Mouse (Mus musculus) limb, embryonic 12.5 days (tissue): ENCODE results near the gene Cyb5r4. TPM values are rescaled to one million over a fixed set of nuclear protein-coding genes. Genes with fewer than 3 reads are reported as not detected.
"Not testable (repeated sequence)": the region's sequence is repeated elsewhere in the genome, so short reads cannot be mapped to it uniquely, and the experiment has no call there.

ENCODE experiments used
- ATAC-seq: fragments of 200-750 bp; cut with Nextera tagmentation; 2 replicates; pipeline ENCODE4 v1.8.0; 2017; ENCODE audit warnings: low read depth, moderate TSS enrichment; ENCODE audit not compliant: insufficient number of reproducible peaks, insufficient read depth, low FRiP score, low TSS enrichment
- H3K27ac ChIP-seq: fragments of 300-500 bp; sonication (generic); 2 replicates; pipeline ENCODE4 v1.5.1; 2016; ENCODE audit warnings: mild to moderate bottlenecking, moderate library complexity
- H3K27me3 ChIP-seq: fragments of 300-500 bp; sonication (generic); 2 replicates; pipeline ENCODE4 v1.6.1; 2016; ENCODE audit warnings: mild to moderate bottlenecking, moderate library complexity
- H3K36me3 ChIP-seq: fragments of 300-500 bp; sonication (generic); 2 replicates; pipeline ENCODE4 v1.6.1; 2016; ENCODE audit warnings: mild to moderate bottlenecking, moderate library complexity
- H3K4me1 ChIP-seq: fragments of 300-500 bp; sonication (generic); replicated peaks from 2 replicates; pipeline ENCODE4 v1.6.1; 2016
- H3K4me2 ChIP-seq: fragments of 300-500 bp; sonication (generic); 2 replicates; pipeline ENCODE4 v1.6.1; 2016; ENCODE audit warnings: mild to moderate bottlenecking, moderate library complexity
- H3K4me3 ChIP-seq: fragments of 300-500 bp; sonication (generic); replicated peaks from 2 replicates; pipeline ENCODE4 v1.5.1; 2016; ENCODE audit warnings: mild to moderate bottlenecking
- H3K9ac ChIP-seq: fragments of 300-500 bp; sonication (generic); replicated peaks from 2 replicates; pipeline ENCODE4 v1.6.1; 2016; ENCODE audit warnings: mild to moderate bottlenecking, moderate library complexity
- H3K9me3 ChIP-seq: fragments of 300-500 bp; sonication (generic); 2 replicates; pipeline ENCODE4 v1.6.1; 2016; ENCODE audit warnings: mild to moderate bottlenecking, moderate library complexity
- WGBS: fragments of 180-500 bp; shearing (Covaris S2); methylation state at CpG from one replicate; pipeline ENCODE4 v1.1.7; 2016; 5-methylcytosine and 5-hydroxymethylcytosine counted together
- polyA plus RNA-seq: library from polyadenylated mRNA; unstranded; fragments of >200 nt; fragmentation: Nextera tagmentation; extraction: Ambion mirVana; gene quantifications from 2 replicates; pipeline ENCODE4 v1.2.1, GENCODE M21; 2016

Gene Cyb5r4
- polyA plus RNA-seq, result 51.4 and 57.8 TPM in 2 replicates

GRCm38 (mm10) chr9:87021778-87022523 lies at the start of gene Cyb5r4:
TSS of gene Cyb5r4 (plus strand) at chr9:87022014.
- peak within 1 kb of the TSS; percentile 71 for H3K4me2 ChIP-seq
- peak within 1 kb of the TSS; percentile 71 for H3K9ac ChIP-seq
- no peaks in the 10 kb centered on the region for H3K36me3 ChIP-seq
- peaks cover 11% of the 10 kb centered on the region; the same call in 1 of the 2 replicates for H3K4me1 ChIP-seq
- under 1% methylated on average over 52 of the region's 52 CpGs for WGBS
- peak; percentile 100 for ATAC-seq
- 0 out of 2 replicates have a peak within 1 kb of the TSS, but pooled peaks have one; percentile 41 for H3K27ac ChIP-seq
- no peaks in the 10 kb centered on the region for H3K9me3 ChIP-seq
- peak within 1 kb of the TSS; percentile 86 for H3K4me3 ChIP-seq
- peaks cover 11% of the 10 kb centered on the region for H3K27me3 ChIP-seq

GRCm38 (mm10) chr9:86972471-86972870 lies 49.3 kb upstream of the Cyb5r4 start:
- not testable (repeated sequence) for H3K9me3 ChIP-seq, H3K36me3 ChIP-seq, H3K27ac ChIP-seq, ATAC-seq, H3K9ac ChIP-seq, H3K4me3 ChIP-seq, H3K4me1 ChIP-seq, H3K27me3 ChIP-seq, H3K4me2 ChIP-seq

GRCm38 (mm10) chr9:86973562-86973961 lies 48.3 kb upstream of the Cyb5r4 start:
- H3K4me2 ChIP-seq, result no peak overlapping the region
- no peaks in the 10 kb centered on the region for H3K27me3 ChIP-seq
- H3K9ac ChIP-seq, result no peak overlapping the region
- H3K4me3 ChIP-seq, result no peak overlapping the region
- no peaks in the 10 kb centered on the region for H3K4me1 ChIP-seq
- H3K36me3 ChIP-seq, result no peaks in the 10 kb centered on the region
- no peak for ATAC-seq
- 69% methylated on average over 4 of the region's 4 CpGs for WGBS
- no peak overlapping the region for H3K27ac ChIP-seq
- H3K9me3 ChIP-seq, result no peaks in the 10 kb centered on the region

- Histone ChIP-seq H3K27ac (no peak overlapping the region), H3K9ac (no peak overlapping the region), H3K27me3 (peaks cover 6% of the 10 kb centered on the region; the same call in 1 of the 2 replicates), H3K4me3 (no peak overlapping the region), H3K9me3 (no peaks in the 10 kb centered on the region), H3K4me1 (peaks cover 5% of the 10 kb centered on the region; the same call in 1 of the 2 replicates), H3K4me2 (no peak overlapping the region), H3K36me3 (no peaks in the 10 kb centered on the region)
- WGBS, result 78% methylated on average over 4 of the region's 4 CpGs
- ATAC-seq, result no peak
These were observed 44.9 kb upstream of the Cyb5r4 start for GRCm38 (mm10) chr9:86976896-86977295.

- peaks cover 6% of the 10 kb centered on the region; the same call in 1 of the 2 replicates for H3K27me3 ChIP-seq
- peaks cover 6% of the 10 kb centered on the region; the same call in 1 of the 2 replicates for H3K4me1 ChIP-seq
- 69% methylated on average over 7 of the region's 7 CpGs for WGBS
- H3K9me3 ChIP-seq, result no peaks in the 10 kb centered on the region
- H3K9ac ChIP-seq, result no peak overlapping the region
- ATAC-seq, result no peak
- no peak overlapping the region for H3K27ac ChIP-seq
- H3K4me2 ChIP-seq, result no peak overlapping the region
- H3K36me3 ChIP-seq, result no peaks in the 10 kb centered on the region
- no peak overlapping the region for H3K4me3 ChIP-seq
These were observed 43.4 kb upstream of the Cyb5r4 start for GRCm38 (mm10) chr9:86978257-86978907.

GRCm38 (mm10) chr9:86980048-86980447 lies 41.8 kb upstream of the Cyb5r4 start:
- Histone ChIP-seq H3K4me3 (no peak overlapping the region), H3K9me3 (no peaks in the 10 kb centered on the region), H3K27me3 (peaks cover 6% of the 10 kb centered on the region; the same call in 1 of the 2 replicates), H3K27ac (no peak overlapping the region), H3K4me1 (peaks cover 6% of the 10 kb centered on the region; the same call in 1 of the 2 replicates), H3K36me3 (no peaks in the 10 kb centered on the region), H3K4me2 (no peak overlapping the region), H3K9ac (no peak overlapping the region)
- ATAC-seq, result no peak

GRCm38 (mm10) chr9:86980942-86981341 lies 40.9 kb upstream of the Cyb5r4 start:
- H3K9me3 ChIP-seq, result no peaks in the 10 kb centered on the region
- no peak for ATAC-seq
- H3K36me3 ChIP-seq, result no peaks in the 10 kb centered on the region
- H3K4me1 ChIP-seq, result peaks cover 9% of the 10 kb centered on the region
- H3K9ac ChIP-seq, result no peak overlapping the region
- H3K27ac ChIP-seq, result no peak overlapping the region
- 52% methylated on average over 2 of the region's 2 CpGs for WGBS
- H3K4me3 ChIP-seq, result no peak overlapping the region
- no peak overlapping the region for H3K4me2 ChIP-seq
- H3K27me3 ChIP-seq, result peaks cover 6% of the 10 kb centered on the region; the same call in 1 of the 2 replicates

GRCm38 (mm10) chr9:86981551-86981950 lies 40.3 kb upstream of the Cyb5r4 start:
- ATAC-seq, result peak; percentile 64; the same call in 1 of the 2 replicates
- WGBS, result 7% methylated on average over 9 of the region's 10 CpGs
- peak overlapping the region; percentile 23; the same call in 1 of the 2 replicates for H3K4me2 ChIP-seq
- no peaks in the 10 kb centered on the region for H3K9me3 ChIP-seq
- no peak overlapping the region for H3K4me3 ChIP-seq
- peaks cover 9% of the 10 kb centered on the region for H3K4me1 ChIP-seq
- no peak overlapping the region for H3K9ac ChIP-seq
- peaks cover 6% of the 10 kb centered on the region; the same call in 1 of the 2 replicates for H3K27me3 ChIP-seq
- H3K36me3 ChIP-seq, result no peaks in the 10 kb centered on the region
- no peak overlapping the region for H3K27ac ChIP-seq

GRCm38 (mm10) chr9:86984583-86984982 lies 37.2 kb upstream of the Cyb5r4 start:
- no peak overlapping the region for H3K27ac ChIP-seq
- no peaks in the 10 kb centered on the region for H3K9me3 ChIP-seq
- H3K4me1 ChIP-seq, result peaks cover 14% of the 10 kb centered on the region
- H3K9ac ChIP-seq, result no peak overlapping the region
- H3K27me3 ChIP-seq, result peaks cover 6% of the 10 kb centered on the region; the same call in 1 of the 2 replicates
- 69% methylated on average over 3 of the region's 3 CpGs for WGBS
- ATAC-seq, result no peak
- H3K4me3 ChIP-seq, result no peak overlapping the region
- H3K4me2 ChIP-seq, result no peak overlapping the region
- H3K36me3 ChIP-seq, result no peaks in the 10 kb centered on the region

GRCm38 (mm10) chr9:86985105-86985504 lies 36.7 kb upstream of the Cyb5r4 start:
- H3K27me3 ChIP-seq, result peaks cover 4% of the 10 kb centered on the region; the same call in 1 of the 2 replicates
- 59% methylated on average over 6 of the region's 6 CpGs for WGBS
- no peak overlapping the region for H3K9ac ChIP-seq
- H3K4me1 ChIP-seq, result peaks cover 14% of the 10 kb centered on the region
- no peak for ATAC-seq
- H3K27ac ChIP-seq, result no peak overlapping the region
- no peak overlapping the region for H3K4me3 ChIP-seq
- H3K4me2 ChIP-seq, result no peak overlapping the region
- H3K9me3 ChIP-seq, result no peaks in the 10 kb centered on the region
- no peaks in the 10 kb centered on the region for H3K36me3 ChIP-seq

GRCm38 (mm10) chr9:86986703-86987296 lies 35.0 kb upstream of the Cyb5r4 start:
- H3K4me1 ChIP-seq, result peaks cover 10% of the 10 kb centered on the region
- no peak overlapping the region for H3K4me3 ChIP-seq
- no peaks in the 10 kb centered on the region for H3K36me3 ChIP-seq
- no peaks in the 10 kb centered on the region for H3K9me3 ChIP-seq
- ATAC-seq, result no peak; the same call in 1 of the 2 replicates
- no peaks in the 10 kb centered on the region for H3K27me3 ChIP-seq
- no peak overlapping the region for H3K4me2 ChIP-seq
- no peak overlapping the region for H3K27ac ChIP-seq
- H3K9ac ChIP-seq, result no peak overlapping the region
- WGBS, result 14% methylated on average over 7 of the region's 7 CpGs
